Mouse (Mus musculus): Measurements from ENCODE around the gene Tbl3. TPM values are rescaled to one million over a fixed set of nuclear protein-coding genes. Genes with fewer than 3 reads are reported as not detected.

Tbl3 gene
- polyA plus RNA-seq, 1 experiment from 2014 or later: 79.8 TPM

- Histone ChIP-seq H3K36me3 (peaks cover 20% of the 10 kb centered on the region), H3K4me3 (peak overlapping the region; percentile 65), H3K4me1 (peaks cover 17% of the 10 kb centered on the region), H3K27ac (no peak overlapping the region), H3K9ac (peak overlapping the region; percentile 78), H3K4me2 (replicated peaks) (peak overlapping the region; percentile 87), H3K9me3 (no peaks in the 10 kb centered on the region), H3K27me3 (peaks cover 9% of the 10 kb centered on the region; the same call in 1 of the 2 replicates)
- WGBS: 24% methylated on average over 8 of the region's 8 CpGs
- no peak; the same call in 1 of the 2 replicates for ATAC-seq (ENCODE audit: low FRiP score, low read depth)
These were observed 29.8 kb upstream of the Tbl3 start for GRCm38 (mm10) chr17:24737135-24737810.

GRCm38 (mm10) chr17:24736330-24737051 lies 29.0 kb upstream of the Tbl3 start, which contains the start of gene Msrb1:
Gene Msrb1 (plus strand): TSS chr17:24736642.
- no peaks in the 10 kb centered on the region for H3K9me3 ChIP-seq
- H3K9ac ChIP-seq: peak within 1 kb of the TSS; percentile 78
- H3K27me3 ChIP-seq: peaks cover 11% of the 10 kb centered on the region; the same call in 1 of the 2 replicates
- peak within 1 kb of the TSS; percentile 65 for H3K4me3 ChIP-seq
- peak within 1 kb of the TSS; percentile 87 for H3K4me2 ChIP-seq (replicated peaks)
- WGBS: under 1% methylated on average over 29 of the region's 29 CpGs
- peak within 1 kb of the TSS; percentile 72; the same call in 1 of the 2 replicates for H3K27ac ChIP-seq
- peak; percentile 95 for ATAC-seq (ENCODE audit: low FRiP score, low read depth)
- H3K36me3 ChIP-seq: peaks cover 14% of the 10 kb centered on the region
- H3K4me1 ChIP-seq: peaks cover 17% of the 10 kb centered on the region

- H3K4me2 ChIP-seq (replicated peaks): 0 out of 2 replicates have a peak overlapping the region, but pooled peaks have one; percentile 87
- ATAC-seq (ENCODE audit: low FRiP score, low read depth): no peak
- WGBS: 91% methylated on average over 7 of the region's 7 CpGs
These were observed 28.0 kb upstream of the Tbl3 start for GRCm38 (mm10) chr17:24735446-24735845.

GRCm38 (mm10) chr17:24734513-24734912 lies 27.1 kb upstream of the Tbl3 start:
- Histone ChIP-seq H3K27ac (no peak overlapping the region), H3K4me2 (replicated peaks) (no peak overlapping the region), H3K27me3 (peaks cover 11% of the 10 kb centered on the region; the same call in 1 of the 2 replicates), H3K4me3 (no peak overlapping the region), H3K36me3 (peaks cover 4% of the 10 kb centered on the region; the same call in 1 of the 2 replicates), H3K9me3 (no peaks in the 10 kb centered on the region), H3K4me1 (peaks cover 17% of the 10 kb centered on the region), H3K9ac (no peak overlapping the region)
- ATAC-seq (ENCODE audit: low FRiP score, low read depth): no peak
- 88% methylated on average over 1 of the region's 1 CpGs for WGBS

More at GRCm38 (mm10) chr17:24735446-24735845, 28.0 kb upstream of the Tbl3 start:
- Histone ChIP-seq H3K9me3 (no peaks in the 10 kb centered on the region), H3K4me3 (no peak overlapping the region), H3K9ac (no peak overlapping the region), H3K4me1 (peaks cover 17% of the 10 kb centered on the region), H3K27me3 (peaks cover 11% of the 10 kb centered on the region; the same call in 1 of the 2 replicates), H3K27ac (no peak overlapping the region), H3K36me3 (peaks cover 12% of the 10 kb centered on the region)

- 88% methylated on average over 21 of the region's 21 CpGs for WGBS
- Histone ChIP-seq H3K9ac (0 out of 2 replicates have a peak overlapping the region, but pooled peaks have one; percentile 46), H3K27me3 (peaks cover 11% of the 10 kb centered on the region; the same call in 1 of the 2 replicates), H3K9me3 (no peaks in the 10 kb centered on the region), H3K27ac (no peak overlapping the region), H3K4me2 (replicated peaks) (no peak overlapping the region), H3K36me3 (no peaks in the 10 kb centered on the region), H3K4me3 (no peak overlapping the region), H3K4me1 (peaks cover 17% of the 10 kb centered on the region)
- ATAC-seq (ENCODE audit: low FRiP score, low read depth): no peak
These were observed 26.1 kb upstream of the Tbl3 start for GRCm38 (mm10) chr17:24733434-24734050.

- peak overlapping the region; percentile 26; the same call in 1 of the 2 replicates for H3K9ac ChIP-seq
- H3K4me3 ChIP-seq: no peak overlapping the region
- peaks cover 13% of the 10 kb centered on the region for H3K4me1 ChIP-seq
- ATAC-seq (ENCODE audit: low FRiP score, low read depth): no peak
- H3K9me3 ChIP-seq: no peaks in the 10 kb centered on the region
- peaks cover 11% of the 10 kb centered on the region; the same call in 1 of the 2 replicates for H3K27me3 ChIP-seq
- no peak overlapping the region for H3K27ac ChIP-seq
- H3K4me2 ChIP-seq (replicated peaks): no peak overlapping the region
- H3K36me3 ChIP-seq: no peaks in the 10 kb centered on the region
- 85% methylated on average over 12 of the region's 12 CpGs for WGBS
These were observed 24.9 kb upstream of the Tbl3 start for GRCm38 (mm10) chr17:24732233-24732935.

- Histone ChIP-seq H3K4me3 (no peak overlapping the region), H3K27me3 (peaks cover 11% of the 10 kb centered on the region; the same call in 1 of the 2 replicates), H3K4me2 (replicated peaks) (no peak overlapping the region), H3K36me3 (no peaks in the 10 kb centered on the region), H3K27ac (no peak overlapping the region), H3K9ac (no peak overlapping the region), H3K9me3 (no peaks in the 10 kb centered on the region), H3K4me1 (peaks cover 1% of the 10 kb centered on the region; the same call in 1 of the 2 replicates)
- ATAC-seq (ENCODE audit: low FRiP score, low read depth): no peak
- 77% methylated on average over 14 of the region's 14 CpGs for WGBS
These were observed 23.3 kb upstream of the Tbl3 start for GRCm38 (mm10) chr17:24730787-24731186.

- WGBS: 83% methylated on average over 6 of the region's 6 CpGs
- H3K4me1 ChIP-seq: 0 out of 2 replicates have a peak, but pooled peaks cover 2% of the 10 kb centered on the region
- H3K4me3 ChIP-seq: no peak overlapping the region
- no peak overlapping the region for H3K4me2 ChIP-seq (replicated peaks)
- H3K9me3 ChIP-seq: no peaks in the 10 kb centered on the region
- H3K27ac ChIP-seq: no peak overlapping the region
- peaks cover 11% of the 10 kb centered on the region; the same call in 1 of the 2 replicates for H3K27me3 ChIP-seq
- no peaks in the 10 kb centered on the region for H3K36me3 ChIP-seq
- no peak for ATAC-seq (ENCODE audit: low FRiP score, low read depth)
- no peak overlapping the region for H3K9ac ChIP-seq
These were observed 21.6 kb upstream of the Tbl3 start for GRCm38 (mm10) chr17:24729067-24729466.

GRCm38 (mm10) chr17:24728184-24728583 lies 20.7 kb upstream of the Tbl3 start:
- H3K4me1 ChIP-seq: peaks cover 7% of the 10 kb centered on the region
- 72% methylated on average over 17 of the region's 17 CpGs for WGBS
- peak overlapping the region; percentile 25; the same call in 1 of the 2 replicates for H3K9ac ChIP-seq
- ATAC-seq (ENCODE audit: low FRiP score, low read depth): no peak
- no peak overlapping the region for H3K27ac ChIP-seq
- H3K36me3 ChIP-seq: no peaks in the 10 kb centered on the region
- H3K27me3 ChIP-seq: peaks cover 6% of the 10 kb centered on the region; the same call in 1 of the 2 replicates
- no peaks in the 10 kb centered on the region for H3K9me3 ChIP-seq
- no peak overlapping the region for H3K4me3 ChIP-seq
- no peak overlapping the region for H3K4me2 ChIP-seq (replicated peaks)

GRCm38 (mm10) chr17:24727618-24728017 lies 20.2 kb upstream of the Tbl3 start, which contains the start of gene Rpl3l:
Gene Rpl3l (plus strand): TSS chr17:24727820.
- 56% methylated on average over 2 of the region's 2 CpGs for WGBS
- no peak within 1 kb of the TSS for H3K27ac ChIP-seq
- peaks cover 5% of the 10 kb centered on the region; the same call in 1 of the 2 replicates for H3K27me3 ChIP-seq
- no peak within 1 kb of the TSS for H3K4me3 ChIP-seq
- peaks cover under 1% of the 10 kb centered on the region for H3K36me3 ChIP-seq
- ATAC-seq (ENCODE audit: low FRiP score, low read depth): no peak
- H3K9me3 ChIP-seq: no peaks in the 10 kb centered on the region
- H3K4me2 ChIP-seq (replicated peaks): no peak within 1 kb of the TSS
- H3K4me1 ChIP-seq: peaks cover 13% of the 10 kb centered on the region
- peak within 1 kb of the TSS; percentile 25; the same call in 1 of the 2 replicates for H3K9ac ChIP-seq
